Mouse (Mus musculus) liver, adult 2 months (tissue): ENCODE results near the gene Snx22. TPM values are rescaled to one million over a fixed set of nuclear protein-coding genes. Genes with fewer than 3 reads are reported as not detected.

Experiments used
- DNase-seq: peaks from one replicate; pipeline ENCODE4 v3.0.0-alpha.2; 2011; ENCODE audit warnings: low read depth, low spot score; ENCODE audit errors: extremely low read depth
- H3K27ac ChIP-seq: fragments of 200-500 bp; replicated peaks from 2 replicates; pipeline ENCODE4 v1.5.1; 2012; ENCODE audit warnings: low read depth, mild to moderate bottlenecking, control low read depth, inconsistent platforms, low read length; ENCODE audit not compliant: insufficient read depth
- H3K27me3 ChIP-seq: fragments of 200-500 bp; 2 replicates; pipeline ENCODE4 v1.6.1; 2012; ENCODE audit warnings: mild to moderate bottlenecking, moderate library complexity, low read length, inconsistent platforms; ENCODE audit not compliant: control insufficient read depth, insufficient read depth
- H3K36me3 ChIP-seq: fragments of 200-500 bp; 2 replicates; pipeline ENCODE4 v1.6.1; 2012; ENCODE audit warnings: low read length, inconsistent platforms; ENCODE audit not compliant: control insufficient read depth, insufficient read depth
- H3K4me1 ChIP-seq: fragments of 200-500 bp; 2 replicates; pipeline ENCODE4 v1.6.1; 2011; ENCODE audit warnings: low read length; ENCODE audit not compliant: control insufficient read depth, insufficient read depth
- H3K4me3 ChIP-seq: fragments of 200-500 bp; 2 replicates; pipeline ENCODE4 v1.5.1; 2011; ENCODE audit warnings: low read depth, mild to moderate bottlenecking, control low read depth, low read length, moderate library complexity; ENCODE audit not compliant: insufficient read depth
- H3K79me2 ChIP-seq: fragments of 200-500 bp; 2 replicates; pipeline ENCODE4 v1.6.1; 2012; ENCODE audit warnings: inconsistent platforms, mild to moderate bottlenecking, low read length, moderate library complexity; ENCODE audit not compliant: control insufficient read depth, insufficient read depth
- H3K9ac ChIP-seq: fragments of 200-500 bp; 2 replicates; pipeline ENCODE4 v1.6.1; 2012; ENCODE audit warnings: low read depth, mild to moderate bottlenecking, control low read depth, inconsistent platforms, low read length
- CTCF ChIP-seq: fragments of 200-500 bp; IDR thresholded peaks from 2 replicates; pipeline ENCODE4 v1.5.1; 2011; ENCODE audit warnings: low read depth, low read length, control low read depth
- POLR2A ChIP-seq: fragments of 200-500 bp; IDR thresholded peaks from 2 replicates; pipeline ENCODE4 v1.6.1; 2011; ENCODE audit warnings: low read length, control low read depth; ENCODE audit not compliant: insufficient read depth; ENCODE audit errors: extremely low read depth
- WGBS: fragments of 180-500 bp; shearing (Covaris S2); methylation state at CpG from one replicate; pipeline ENCODE4 v1.1.7; 2018; 5-methylcytosine and 5-hydroxymethylcytosine counted together
- polyA plus RNA-seq: library from polyadenylated mRNA; depleted of rRNA; stranded (reverse); fragments of >200 nt; gene quantifications from 2 replicates; pipeline ENCODE4 v1.2.3, GENCODE M21; 2012
- total RNA-seq: library from RNA; depleted of rRNA; stranded (reverse); fragments of >200 nt; gene quantifications from 2 replicates; pipeline ENCODE4 v1.2.3, GENCODE M21; 2014

Gene Snx22
- total and polyA plus RNA-seq, 2 experiments, result 0.09 to 0.53 TPM

GRCm38 (mm10) chr9:66060308-66060647 is 9.2 kb downstream of the Snx22 start:
- Histone ChIP-seq H3K4me3 (peak overlapping the region; percentile 96), H3K79me2 (peaks cover 11% of the 10 kb centered on the region; the same call in 1 of the 2 replicates), H3K9ac (peak overlapping the region; percentile 95), H3K4me1 (peaks cover 11% of the 10 kb centered on the region), H3K27me3 (no peaks in the 10 kb centered on the region), H3K27ac (peak overlapping the region; percentile 84), H3K36me3 (peaks cover 23% of the 10 kb centered on the region)
- DNase-seq, result no peak
- no peak for TF ChIP-seq CTCF
- TF ChIP-seq POLR2A, result no peak
- under 1% methylated on average over 20 of the region's 20 CpGs for WGBS

GRCm38 (mm10) chr9:66059583-66060307 is 9.8 kb downstream of the Snx22 start, which contains the start of gene Ppib:
Gene Ppib (plus strand): TSS chr9:66060222.
- peak within 1 kb of the TSS; percentile 96 for H3K4me3 ChIP-seq
- H3K27ac ChIP-seq, result peak within 1 kb of the TSS; percentile 84
- DNase-seq, result peak; percentile 88
- TF ChIP-seq POLR2A, result peak; percentile 89
- no peak for TF ChIP-seq CTCF
- H3K4me1 ChIP-seq, result peaks cover 11% of the 10 kb centered on the region
- peaks cover 11% of the 10 kb centered on the region; the same call in 1 of the 2 replicates for H3K79me2 ChIP-seq
- WGBS, result under 1% methylated on average over 51 of the region's 51 CpGs
- H3K27me3 ChIP-seq, result no peaks in the 10 kb centered on the region
- peaks cover 21% of the 10 kb centered on the region for H3K36me3 ChIP-seq
- H3K9ac ChIP-seq, result peak within 1 kb of the TSS; percentile 95

- 71% methylated on average over 1 of the region's 1 CpGs for WGBS
- Histone ChIP-seq H3K27ac (no peak overlapping the region), H3K4me1 (no peaks in the 10 kb centered on the region), H3K36me3 (no peaks in the 10 kb centered on the region), H3K27me3 (no peaks in the 10 kb centered on the region), H3K4me3 (no peak overlapping the region), H3K9ac (no peak overlapping the region), H3K79me2 (no peaks in the 10 kb centered on the region)
- no peak for DNase-seq
- TF ChIP-seq POLR2A, result no peak
- no peak for TF ChIP-seq CTCF
These were observed 15.9 kb downstream of the Snx22 start for GRCm38 (mm10) chr9:66053620-66054019.

GRCm38 (mm10) chr9:66052731-66053130 is 16.8 kb downstream of the Snx22 start:
- H3K79me2 ChIP-seq, result no peaks in the 10 kb centered on the region
- H3K4me3 ChIP-seq, result no peak overlapping the region
- no peaks in the 10 kb centered on the region for H3K36me3 ChIP-seq
- 89% methylated on average over 1 of the region's 1 CpGs for WGBS
- TF ChIP-seq CTCF (no peak), POLR2A (no peak)
- no peaks in the 10 kb centered on the region for H3K4me1 ChIP-seq
- H3K27ac ChIP-seq, result no peak overlapping the region
- peak; percentile 36 for DNase-seq
- no peak overlapping the region for H3K9ac ChIP-seq
- H3K27me3 ChIP-seq, result no peaks in the 10 kb centered on the region

GRCm38 (mm10) chr9:66051493-66051892 is 18.0 kb downstream of the Snx22 start:
- no peaks in the 10 kb centered on the region for H3K36me3 ChIP-seq

More at GRCm38 (mm10) chr9:66051493-66051892, 18.0 kb downstream of the Snx22 start:
- 76% methylated on average over 4 of the region's 4 CpGs for WGBS
- no peaks in the 10 kb centered on the region for H3K4me1 ChIP-seq
- H3K27ac ChIP-seq, result no peak overlapping the region
- no peak for DNase-seq
- H3K4me3 ChIP-seq, result no peak overlapping the region
- H3K79me2 ChIP-seq, result no peaks in the 10 kb centered on the region
- TF ChIP-seq POLR2A (no peak), CTCF (no peak)
- no peaks in the 10 kb centered on the region for H3K27me3 ChIP-seq
- no peak overlapping the region for H3K9ac ChIP-seq
